Mouse (Mus musculus): ENCODE data around the gene Cldn19. TPM values are rescaled to one million over a fixed set of nuclear protein-coding genes. Genes with fewer than 3 reads are reported as not detected.

Gene Cldn19
- polyA plus RNA-seq, 1 experiment from 2014 or later = not detected

- peaks cover 15% of the 10 kb centered on the region for H3K4me1 ChIP-seq (ENCODE audit: insufficient read depth)
- peaks cover 6% of the 10 kb centered on the region for H3K36me3 ChIP-seq (replicated peaks; ENCODE audit: insufficient read depth, low read length)
- H3K9me3 ChIP-seq (ENCODE audit: low read length) = no peaks in the 10 kb centered on the region
- peak overlapping the region; percentile 97 for H3K4me2 ChIP-seq (ENCODE audit: low read depth, low read length)
- TF ChIP-seq CTCF (IDR thresholded peaks at IDR 0.05; ENCODE audit: low read depth) (no peak), EP300 (IDR thresholded peaks at IDR 0.05; ENCODE audit: low read depth) (peak; percentile 25; the same call in 1 of the 2 replicates)
- H3K27me3 ChIP-seq (ENCODE audit: insufficient read depth, low read length) = no peaks in the 10 kb centered on the region
- WGBS (ENCODE audit: insufficient replicate concordance) = under 1% methylated on average over 24 of the region's 24 CpGs
- ATAC-seq = no peak
- H3K9ac ChIP-seq (replicated peaks) = peak overlapping the region; percentile 85
- peak overlapping the region; percentile 81 for H3K27ac ChIP-seq (ENCODE audit: low read depth)
- peak overlapping the region; percentile 88 for H3K4me3 ChIP-seq (ENCODE audit: low read depth, low read length)
- peak; percentile 64 for DNase-seq
Observed at GRCm38 (mm10) chr4:119292771-119293573, 37.8 kb downstream of the Cldn19 start.

DNA sequence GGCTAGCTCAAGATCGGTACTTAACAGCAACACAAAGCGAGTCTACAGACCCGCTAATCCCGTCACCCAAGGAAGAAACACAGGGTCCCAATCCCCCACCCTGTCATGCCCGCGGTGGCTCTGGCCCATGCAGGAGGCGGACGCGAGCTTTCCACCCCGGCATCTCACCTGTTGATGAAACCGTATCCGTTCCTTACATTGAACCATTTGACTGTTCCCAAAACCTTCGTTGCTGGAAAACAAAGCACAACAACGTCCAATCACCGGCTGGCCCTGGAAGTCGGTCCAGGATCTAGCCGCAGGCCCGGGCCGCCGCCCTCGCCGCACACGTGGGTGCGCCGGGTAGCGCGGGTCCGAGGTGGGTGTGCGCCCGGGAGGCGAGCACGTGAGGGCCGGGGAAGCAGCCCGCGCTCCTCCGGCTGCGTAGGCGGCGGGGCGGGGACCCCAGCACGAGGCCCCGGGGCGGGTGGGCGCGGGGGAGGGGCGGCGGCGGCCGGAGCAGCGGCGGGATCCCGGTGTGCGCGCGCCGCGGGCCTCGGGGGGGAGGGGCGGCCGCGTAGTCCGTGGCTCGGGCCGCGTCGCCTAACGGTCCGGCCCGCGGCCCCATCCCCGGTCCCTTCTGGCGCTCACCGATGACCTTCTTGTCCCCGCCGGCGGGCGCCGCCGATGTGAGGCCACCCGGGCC is 38.5 kb downstream of the Cldn19 start:
- under 1% methylated on average over 43 of the region's 80 CpGs for WGBS (ENCODE audit: insufficient replicate concordance)
- Histone ChIP-seq H3K9ac (replicated peaks) (peak overlapping the region; percentile 85), H3K27ac (ENCODE audit: low read depth) (peak overlapping the region; percentile 81), H3K27me3 (ENCODE audit: insufficient read depth, low read length) (no peaks in the 10 kb centered on the region), H3K4me1 (ENCODE audit: insufficient read depth) (peaks cover 15% of the 10 kb centered on the region), H3K4me3 (ENCODE audit: low read depth, low read length) (peak overlapping the region; percentile 88), H3K9me3 (ENCODE audit: low read length) (no peaks in the 10 kb centered on the region), H3K36me3 (replicated peaks; ENCODE audit: insufficient read depth, low read length) (peaks cover 6% of the 10 kb centered on the region), H3K4me2 (ENCODE audit: low read depth, low read length) (peak overlapping the region; percentile 97)
- DNase-seq = peak; percentile 66
- ATAC-seq = peak; percentile 32
- TF ChIP-seq CTCF (IDR thresholded peaks at IDR 0.05; ENCODE audit: low read depth) (no peak), EP300 (IDR thresholded peaks at IDR 0.05; ENCODE audit: low read depth) (no peak)

GRCm38 (mm10) chr4:119294415-119295133 is 39.4 kb downstream of the Cldn19 start, which contains the start of gene Ybx1:
TSS of gene Ybx1 (minus strand) at chr4:119294604.
- Histone ChIP-seq H3K27me3 (ENCODE audit: insufficient read depth, low read length) (no peaks in the 10 kb centered on the region), H3K4me3 (ENCODE audit: low read depth, low read length) (peak within 1 kb of the TSS; percentile 88), H3K4me2 (ENCODE audit: low read depth, low read length) (peak within 1 kb of the TSS; percentile 97), H3K27ac (ENCODE audit: low read depth) (peak within 1 kb of the TSS; percentile 81), H3K9ac (replicated peaks) (peak within 1 kb of the TSS; percentile 85), H3K9me3 (ENCODE audit: low read length) (no peaks in the 10 kb centered on the region), H3K4me1 (ENCODE audit: insufficient read depth) (peaks cover 15% of the 10 kb centered on the region), H3K36me3 (replicated peaks; ENCODE audit: insufficient read depth, low read length) (peaks cover 6% of the 10 kb centered on the region)
- DNase-seq = peak; percentile 99
- TF ChIP-seq CTCF (IDR thresholded peaks at IDR 0.05; ENCODE audit: low read depth) (no peak), EP300 (IDR thresholded peaks at IDR 0.05; ENCODE audit: low read depth) (peak; percentile 26; the same call in 1 of the 2 replicates)
- under 1% methylated on average over 56 of the region's 61 CpGs for WGBS (ENCODE audit: insufficient replicate concordance)
- ATAC-seq = peak; percentile 99

DNA sequence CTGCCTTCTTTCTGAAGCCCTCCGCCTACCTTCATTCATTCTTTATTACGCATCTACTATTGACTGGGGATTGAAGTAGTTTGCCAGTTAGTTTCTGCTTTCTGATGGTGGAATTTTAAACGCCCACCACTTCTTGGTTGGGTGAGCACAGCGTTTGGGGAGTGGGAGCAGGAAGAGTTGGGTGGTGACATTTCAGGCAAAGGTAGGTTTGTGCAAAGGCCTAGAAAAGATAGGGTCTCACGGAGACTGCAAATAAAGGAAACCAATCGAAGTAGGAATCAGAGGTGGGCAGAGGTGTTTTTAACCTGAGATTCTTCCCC is 39.9 kb downstream of the Cldn19 start:
- Histone ChIP-seq H3K27ac (ENCODE audit: low read depth) (0 out of 2 replicates have a peak overlapping the region, but pooled peaks have one; percentile 46), H3K27me3 (ENCODE audit: insufficient read depth, low read length) (no peaks in the 10 kb centered on the region), H3K9ac (replicated peaks) (peak overlapping the region; percentile 67), H3K4me2 (ENCODE audit: low read depth, low read length) (peak overlapping the region; percentile 72), H3K9me3 (ENCODE audit: low read length) (no peaks in the 10 kb centered on the region), H3K4me1 (ENCODE audit: insufficient read depth) (peaks cover 15% of the 10 kb centered on the region), H3K4me3 (ENCODE audit: low read depth, low read length) (peak overlapping the region; percentile 88), H3K36me3 (replicated peaks; ENCODE audit: insufficient read depth, low read length) (0 out of 2 replicates have a peak, but pooled peaks cover 3% of the 10 kb centered on the region)
- no peak for DNase-seq
- ATAC-seq = no peak
- TF ChIP-seq EP300 (IDR thresholded peaks at IDR 0.05; ENCODE audit: low read depth) (no peak), CTCF (IDR thresholded peaks at IDR 0.05; ENCODE audit: low read depth) (no peak)
- 6% methylated on average over 6 of the region's 6 CpGs for WGBS (ENCODE audit: insufficient replicate concordance)

- no peak overlapping the region for H3K9ac ChIP-seq (replicated peaks)
- no peak overlapping the region for H3K27ac ChIP-seq (ENCODE audit: low read depth)
- no peaks in the 10 kb centered on the region for H3K9me3 ChIP-seq (ENCODE audit: low read length)
- WGBS (ENCODE audit: insufficient replicate concordance) = 83% methylated on average over 2 of the region's 2 CpGs
- H3K4me1 ChIP-seq (ENCODE audit: insufficient read depth) = peaks cover 8% of the 10 kb centered on the region
- no peak overlapping the region for H3K4me3 ChIP-seq (ENCODE audit: low read depth, low read length)
- no peak overlapping the region for H3K4me2 ChIP-seq (ENCODE audit: low read depth, low read length)
- no peak for ATAC-seq
- H3K36me3 ChIP-seq (replicated peaks; ENCODE audit: insufficient read depth, low read length) = no peaks in the 10 kb centered on the region
- DNase-seq = no peak
- TF ChIP-seq EP300 (IDR thresholded peaks at IDR 0.05; ENCODE audit: low read depth) (no peak), CTCF (IDR thresholded peaks at IDR 0.05; ENCODE audit: low read depth) (no peak)
- H3K27me3 ChIP-seq (ENCODE audit: insufficient read depth, low read length) = no peaks in the 10 kb centered on the region
Observed at GRCm38 (mm10) chr4:119297361-119297760, 42.1 kb downstream of the Cldn19 start.

- ATAC-seq (no peak), DNase-seq (no peak)
- Histone ChIP-seq H3K4me1 (ENCODE audit: insufficient read depth) (no peaks in the 10 kb centered on the region; the same call in 1 of the 2 replicates), H3K27ac (ENCODE audit: low read depth) (no peak overlapping the region), H3K9me3 (ENCODE audit: low read length) (no peaks in the 10 kb centered on the region), H3K4me3 (ENCODE audit: low read depth, low read length) (no peak overlapping the region), H3K4me2 (ENCODE audit: low read depth, low read length) (no peak overlapping the region), H3K9ac (replicated peaks) (no peak overlapping the region), H3K27me3 (ENCODE audit: insufficient read depth, low read length) (no peaks in the 10 kb centered on the region), H3K36me3 (replicated peaks; ENCODE audit: insufficient read depth, low read length) (no peaks in the 10 kb centered on the region)
- WGBS (ENCODE audit: insufficient replicate concordance) = 84% methylated on average over 3 of the region's 3 CpGs
- TF ChIP-seq EP300 (IDR thresholded peaks at IDR 0.05; ENCODE audit: low read depth) = no peak
- TF ChIP-seq CTCF (IDR thresholded peaks at IDR 0.05; ENCODE audit: low read depth) = no peak
Observed at GRCm38 (mm10) chr4:119300761-119301160, 45.5 kb downstream of the Cldn19 start.
